Mouse (Mus musculus): ENCODE measurements around the gene Gdf5.

Gene Gdf5

DNA sequence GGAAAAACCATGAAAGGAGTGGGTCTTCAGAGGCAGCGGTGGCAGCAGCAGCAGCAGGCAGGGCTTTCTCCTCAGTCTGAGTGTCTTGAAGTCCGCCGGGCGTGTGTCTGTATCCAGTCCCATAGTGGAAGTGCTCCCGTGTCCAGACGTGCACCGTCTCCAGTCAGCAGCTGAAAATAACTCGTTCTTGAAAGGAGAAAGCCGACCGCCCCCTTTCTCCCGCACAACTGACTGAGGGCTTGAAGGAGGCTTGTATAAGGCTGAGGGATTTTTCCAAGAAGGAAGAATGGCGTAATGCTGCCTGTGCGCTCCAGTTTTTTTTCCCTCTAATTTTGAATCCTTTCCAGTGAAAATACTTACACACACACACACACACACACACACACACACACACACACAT lies at the start of gene Gdf5:
Gdf5 (minus strand) TSS at position 244 of the 400 bp plus-strand sequence.
- DNase-seq (ENCODE audit: low spot score) = no peak

GRCm38 (mm10) chr2:155991863-155992321 lies 46.7 kb upstream of the Gdf5 start:
- DNase-seq (ENCODE audit: low spot score) = peak; percentile 32

DNA sequence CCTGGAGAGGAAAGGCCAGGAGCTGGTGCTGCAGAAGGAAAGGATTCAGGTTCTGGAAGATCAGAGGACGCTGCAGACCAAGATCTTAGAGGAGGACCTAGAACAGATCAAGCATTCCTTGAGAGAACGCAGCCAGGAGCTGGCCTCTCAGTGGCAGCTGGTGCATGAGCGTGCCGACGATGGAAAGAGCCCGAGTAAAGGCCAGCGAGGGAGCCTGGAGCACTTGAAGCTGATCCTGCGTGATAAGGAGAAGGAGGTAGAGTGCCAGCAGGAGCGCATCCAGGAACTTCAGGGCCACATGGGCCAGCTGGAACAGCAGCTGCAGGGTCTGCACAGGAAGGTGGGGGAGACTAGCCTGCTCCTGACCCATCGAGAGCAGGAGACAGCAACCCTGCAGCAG lies 46.0 kb upstream of the Gdf5 start:
- DNase-seq (ENCODE audit: low spot score) = no peak

- DNase-seq (ENCODE audit: low spot score) = no peak
Observed at GRCm38 (mm10) chr2:155989085-155989484, 43.9 kb upstream of the Gdf5 start.

- no peak for DNase-seq (ENCODE audit: low spot score)
Observed at GRCm38 (mm10) chr2:155987131-155987530, 42.0 kb upstream of the Gdf5 start.

- no peak for DNase-seq (ENCODE audit: low spot score)
Observed at GRCm38 (mm10) chr2:155985776-155986175, 40.6 kb upstream of the Gdf5 start.

GRCm38 (mm10) chr2:155979328-155979991 lies 34.3 kb upstream of the Gdf5 start:
- DNase-seq (ENCODE audit: low spot score) = no peak

DNA sequence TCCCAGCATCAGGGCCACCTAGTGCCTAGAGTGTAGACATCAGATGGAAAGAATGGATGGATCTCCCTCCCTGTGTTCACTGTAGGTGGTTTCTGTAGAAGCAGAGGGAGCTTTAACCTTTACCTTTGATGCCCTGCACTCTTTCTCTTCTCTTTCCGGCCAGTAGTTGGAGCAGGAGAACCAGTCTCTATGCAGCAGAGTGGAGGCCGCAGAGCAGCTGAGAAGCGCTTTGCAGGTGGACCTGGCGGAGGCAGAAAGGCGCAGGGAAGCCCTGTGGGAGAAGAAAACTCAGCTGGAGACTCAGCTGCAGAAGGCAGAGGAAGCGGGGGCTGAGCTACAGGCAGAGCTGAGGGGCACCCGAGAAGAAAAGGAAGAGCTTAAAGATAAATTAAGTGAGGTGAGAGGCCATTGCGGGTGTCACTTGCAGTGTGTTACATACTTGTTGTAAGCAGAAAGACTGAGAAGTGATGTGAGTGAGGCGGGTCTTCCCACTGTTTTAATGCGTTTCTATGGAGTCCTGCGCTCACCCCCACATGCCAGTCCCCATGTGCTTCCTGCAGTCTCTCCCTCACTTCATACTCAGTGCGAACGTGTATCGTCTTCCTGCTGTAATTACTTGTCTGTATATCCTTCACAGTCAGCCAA lies 29.0 kb upstream of the Gdf5 start:
- no peak for DNase-seq (ENCODE audit: low spot score)

GRCm38 (mm10) chr2:155973348-155973747 lies 28.2 kb upstream of the Gdf5 start:
- no peak for DNase-seq (ENCODE audit: low spot score)

DNA sequence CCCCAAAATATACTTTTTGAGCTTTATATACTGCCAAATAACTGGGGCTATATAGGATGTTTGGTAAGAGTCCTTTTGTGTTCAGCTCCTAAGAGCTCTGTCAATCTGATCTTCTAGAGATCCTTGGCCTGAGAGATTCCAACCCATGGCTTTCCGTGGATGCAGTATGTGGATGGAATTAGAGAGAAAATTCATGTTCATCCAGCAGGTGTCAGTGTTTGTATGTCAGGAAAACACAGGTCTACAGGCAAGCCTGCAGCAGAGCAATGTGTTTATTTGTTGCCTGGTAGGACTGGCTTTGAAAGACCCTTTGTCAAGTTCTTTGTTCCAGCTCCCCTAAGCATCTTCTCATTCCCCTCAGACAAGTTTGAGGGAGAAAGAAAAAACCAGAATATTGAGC lies 17.8 kb upstream of the Gdf5 start:
- DNase-seq (ENCODE audit: low spot score) = no peak

DNA sequence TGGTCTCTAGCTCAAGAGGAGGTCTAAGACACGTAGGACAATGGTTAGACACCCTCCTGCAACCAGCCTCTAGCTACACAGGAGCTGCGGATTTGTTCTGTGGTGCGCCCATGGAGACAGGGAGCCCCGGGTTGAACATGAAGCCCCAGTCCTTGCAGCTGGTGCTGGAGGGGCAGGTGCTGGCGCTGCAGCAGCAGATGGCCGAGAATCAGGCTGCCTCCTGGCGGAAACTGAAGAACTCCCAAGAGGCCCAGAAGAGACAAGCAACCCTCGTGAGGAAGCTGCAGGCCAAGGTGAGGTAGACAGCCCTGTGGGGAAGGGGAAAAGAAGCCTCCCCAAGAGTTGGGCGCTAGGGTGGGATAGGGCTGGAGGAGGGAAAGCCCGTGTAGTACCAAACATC lies 16.7 kb upstream of the Gdf5 start:
- no peak for DNase-seq (ENCODE audit: low spot score)

GRCm38 (mm10) chr2:155959981-155960380 lies 14.8 kb upstream of the Gdf5 start:
- DNase-seq (ENCODE audit: low spot score) = no peak

GRCm38 (mm10) chr2:155956134-155957059 lies 11.2 kb upstream of the Gdf5 start, which contains the start of gene Cep250:
Gene Cep250, plus strand, starts transcription at chr2:155956458.
- DNase-seq (ENCODE audit: low spot score) = peak; percentile 83

GRCm38 (mm10) chr2:155952006-155952405 lies 6.8 kb upstream of the Gdf5 start:
- DNase-seq (ENCODE audit: low spot score) = peak; percentile 46

DNA sequence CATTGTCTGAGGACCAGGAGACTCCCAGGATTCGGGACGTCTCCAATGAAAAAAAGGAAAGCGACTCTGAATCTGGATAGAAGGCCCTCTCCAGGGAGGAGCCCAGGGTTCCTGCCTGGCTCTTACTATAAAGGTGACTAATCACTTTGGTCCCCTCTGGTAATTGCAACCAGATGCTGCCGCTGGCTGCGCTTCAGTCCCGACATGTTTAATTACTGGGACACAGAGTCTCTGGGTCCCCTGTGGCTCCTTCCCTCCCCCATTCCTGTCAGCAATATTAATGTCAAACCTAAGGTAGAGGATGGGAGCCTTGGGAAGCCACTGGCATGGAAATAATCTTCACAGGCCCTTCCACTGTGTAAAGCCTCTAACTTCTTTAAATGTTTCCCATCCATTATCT lies 4.2 kb upstream of the Gdf5 start:
- no peak for DNase-seq (ENCODE audit: low spot score)

DNA sequence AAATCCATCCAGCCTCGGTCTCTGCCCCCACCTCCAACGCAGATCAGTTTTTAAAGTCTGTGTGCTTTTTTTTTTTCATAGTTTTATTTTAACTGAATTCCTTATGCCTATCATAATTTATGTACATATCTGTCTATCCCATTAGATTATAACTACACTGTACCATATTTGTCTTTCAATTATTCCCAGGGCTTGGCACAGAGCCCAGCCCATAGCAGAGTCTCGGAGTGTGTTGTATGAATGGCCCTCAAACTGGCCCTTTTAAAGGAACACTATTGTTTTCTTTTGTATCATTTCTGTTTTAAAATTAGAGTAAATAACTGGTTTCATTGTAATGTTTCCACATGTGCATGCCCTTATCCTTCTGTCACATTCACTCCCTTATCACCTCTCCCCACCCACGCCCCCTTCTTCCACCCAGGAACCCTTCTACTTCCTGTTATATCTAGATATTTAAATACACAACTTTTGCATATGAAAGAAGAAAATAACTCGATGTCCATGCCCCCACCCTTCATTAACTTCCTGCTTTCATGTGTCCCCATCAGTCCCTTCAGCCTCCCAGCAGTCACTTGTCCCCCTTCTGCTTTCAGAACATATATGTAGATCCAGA lies 2.3 kb upstream of the Gdf5 start:
- no peak for DNase-seq (ENCODE audit: low spot score)

DNA sequence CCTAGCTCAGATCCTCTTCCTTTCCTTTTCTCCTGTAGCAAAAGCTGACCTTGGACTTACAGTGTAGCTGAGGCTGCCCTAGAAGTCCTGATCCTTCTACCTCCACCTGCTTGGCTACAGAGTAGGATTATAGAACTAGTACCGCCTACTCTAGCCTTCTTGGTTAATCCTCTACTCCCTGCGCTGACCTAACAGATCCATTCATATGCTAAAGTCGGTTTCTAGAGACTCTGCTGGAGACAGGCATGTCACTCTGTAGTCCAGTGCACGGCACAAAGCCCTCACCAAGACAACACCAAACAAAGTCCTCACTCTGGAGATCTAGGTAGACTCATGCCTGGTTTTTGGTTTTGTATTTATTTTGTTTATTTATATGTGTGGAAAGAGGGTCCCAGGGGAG lies 1.3 kb upstream of the Gdf5 start:
- no peak for DNase-seq (ENCODE audit: low spot score)

GRCm38 (mm10) chr2:155946069-155946468 lies 902 bp upstream of the Gdf5 start:
- peak; percentile 75 for DNase-seq (ENCODE audit: low spot score)

DNA sequence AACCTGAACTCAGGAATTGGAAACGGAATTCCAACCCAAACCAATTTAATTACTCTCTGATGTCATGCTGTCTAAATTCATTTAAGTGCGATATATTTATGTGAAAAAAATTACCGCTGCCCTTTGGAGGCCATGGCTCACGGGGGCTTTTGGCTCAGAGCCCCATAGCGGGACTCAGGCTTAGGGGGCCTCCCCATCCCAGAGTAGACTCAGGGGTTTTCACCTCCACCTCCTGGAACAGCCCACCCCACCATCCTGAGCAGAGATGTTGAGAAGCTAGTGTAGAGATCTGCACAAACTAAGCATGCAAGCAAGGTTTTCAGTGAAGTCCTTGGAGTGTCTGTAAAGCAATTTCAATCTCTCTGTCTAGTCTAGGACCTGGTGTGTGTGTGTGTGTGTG lies 413 bp upstream of the Gdf5 start:
- DNase-seq (ENCODE audit: low spot score) = no peak

- no peak for DNase-seq (ENCODE audit: low spot score)
Observed at GRCm38 (mm10) chr2:155944685-155945084, 482 bp downstream of the Gdf5 start.

GRCm38 (mm10) chr2:155943463-155943862 lies 1.7 kb downstream of the Gdf5 start:
- DNase-seq (ENCODE audit: low spot score) = no peak
